Mouse (Mus musculus) cerebellum, postnatal 14 days (tissue): ENCODE data around the gene Ap5b1.

Source experiments
- DNase-seq, 2 experiments: peaks; one replicate each; pipeline ENCODE4 v3.0.0; 2021; ENCODE audit warnings: mixed read lengths in 2 of 2

Gene Ap5b1

DNA sequence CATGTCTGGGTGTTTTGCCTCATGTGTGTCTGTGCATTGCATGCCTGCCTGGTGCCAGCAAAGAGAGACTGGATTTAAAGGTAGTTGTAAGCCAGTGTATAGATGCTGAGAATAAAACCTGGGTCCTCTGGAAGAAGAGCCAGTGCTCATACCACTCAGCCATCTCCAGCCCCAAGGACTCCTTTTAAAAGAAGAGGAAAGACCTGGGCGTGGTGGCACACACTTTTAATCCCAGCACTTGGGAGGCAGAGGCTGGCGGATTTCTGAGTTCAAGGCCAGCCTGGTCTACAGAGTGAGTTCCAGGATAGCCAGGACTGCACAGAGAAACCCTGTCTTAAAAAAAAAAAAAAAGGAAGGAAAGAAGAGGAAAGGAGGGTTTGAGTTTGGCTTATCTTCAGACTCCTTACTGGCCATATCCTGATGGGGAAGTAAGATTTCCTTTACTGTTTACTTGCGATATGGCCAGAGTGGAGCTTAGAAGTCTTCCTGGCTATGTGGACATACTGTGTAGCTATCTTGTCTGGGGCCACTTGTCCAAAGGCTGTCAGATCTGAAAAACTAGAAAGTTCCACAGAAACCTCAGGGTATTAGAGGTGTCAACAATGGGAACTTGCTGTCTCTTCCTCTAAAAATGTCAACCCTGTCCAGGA lies 45.1 kb downstream of the Ap5b1 start:
- DNase-seq, result no peak

DNA sequence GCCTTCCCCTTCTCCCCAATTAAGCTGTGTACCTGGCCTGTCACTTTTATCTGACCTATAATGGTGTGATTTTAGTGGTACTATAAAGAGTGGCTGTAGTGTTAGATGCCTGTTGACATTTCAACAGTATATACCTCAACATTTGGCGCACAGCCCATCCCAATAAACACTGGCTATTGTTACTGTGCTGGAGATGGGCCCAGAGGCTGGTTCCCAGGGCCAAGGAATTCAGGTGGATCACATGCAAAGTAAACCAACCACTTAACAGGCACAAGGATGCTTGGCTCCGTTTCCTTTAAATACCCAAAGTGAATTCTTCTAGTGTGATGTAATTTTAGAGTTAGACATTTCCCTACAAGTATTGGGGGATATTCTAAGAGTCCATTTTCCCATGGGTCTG lies 47.1 kb downstream of the Ap5b1 start:
- DNase-seq, result no peak

DNA sequence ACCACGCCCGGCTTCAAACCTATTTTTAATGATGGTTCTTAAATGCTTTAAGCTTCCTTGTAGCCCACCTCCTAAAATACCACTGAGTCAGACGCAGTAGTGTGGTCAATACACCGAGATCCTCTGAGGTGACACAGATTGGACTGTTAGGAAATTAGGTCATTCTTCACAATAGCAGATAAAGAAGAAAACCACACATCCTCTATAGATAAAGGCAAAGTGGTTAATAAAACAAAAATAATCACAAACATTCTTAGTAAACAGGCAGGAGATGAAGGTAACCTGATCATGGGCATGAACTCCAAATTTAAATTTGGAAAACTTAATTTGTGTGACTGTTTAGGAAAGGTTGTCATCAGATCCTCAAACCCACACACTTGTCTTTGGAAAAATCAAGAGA lies 52.2 kb downstream of the Ap5b1 start:
- no peak for DNase-seq
